Mouse (Mus musculus) left cerebral cortex, adult 11 months (tissue): ENCODE results near the gene Zbtb22.

Source experiments
- DNase-seq: peaks from one replicate; pipeline ENCODE4 v3.0.0; 2022; ENCODE audit warnings: low spot score

Zbtb22 gene

GRCm38 (mm10) chr17:33924577-33925283 is 9.0 kb downstream of the Zbtb22 start:
- no peak for DNase-seq

DNA sequence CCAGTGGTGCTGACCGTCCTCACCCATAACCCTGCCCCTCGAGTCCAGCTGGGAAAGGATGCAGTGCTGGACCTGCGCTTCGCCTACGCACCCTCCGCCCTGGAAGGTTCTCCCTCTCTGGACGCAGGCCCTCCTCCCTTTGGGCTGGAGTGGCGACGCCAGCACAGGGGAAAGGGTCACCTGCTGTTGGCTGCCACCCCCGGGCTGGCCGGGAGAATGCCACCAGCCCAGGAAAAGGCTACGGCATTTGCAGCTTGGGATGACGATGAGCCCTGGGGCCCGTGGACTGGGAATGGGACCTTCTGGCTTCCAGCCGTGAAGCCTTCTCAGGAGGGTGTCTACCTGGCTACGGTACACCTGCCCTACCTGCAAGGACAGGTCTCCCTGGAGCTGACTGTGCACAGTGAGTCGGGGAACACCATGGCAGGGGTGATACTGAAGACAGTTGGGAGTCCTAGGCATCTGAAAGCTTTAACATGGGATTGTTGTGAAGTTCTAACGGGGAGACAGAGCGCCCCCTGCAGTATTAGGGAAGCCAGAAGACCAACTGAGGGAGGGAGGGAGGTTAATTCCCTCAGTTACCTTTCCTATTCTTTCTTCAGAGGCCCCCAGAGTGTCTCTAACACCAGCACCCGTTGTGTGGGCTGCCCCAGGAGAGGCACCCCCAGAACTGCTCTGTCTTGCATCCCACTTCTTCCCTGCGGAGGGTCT is 9.9 kb downstream of the Zbtb22 start:
- no peak for DNase-seq

GRCm38 (mm10) chr17:33926207-33926932 is 10.7 kb downstream of the Zbtb22 start:
- no peak for DNase-seq

DNA sequence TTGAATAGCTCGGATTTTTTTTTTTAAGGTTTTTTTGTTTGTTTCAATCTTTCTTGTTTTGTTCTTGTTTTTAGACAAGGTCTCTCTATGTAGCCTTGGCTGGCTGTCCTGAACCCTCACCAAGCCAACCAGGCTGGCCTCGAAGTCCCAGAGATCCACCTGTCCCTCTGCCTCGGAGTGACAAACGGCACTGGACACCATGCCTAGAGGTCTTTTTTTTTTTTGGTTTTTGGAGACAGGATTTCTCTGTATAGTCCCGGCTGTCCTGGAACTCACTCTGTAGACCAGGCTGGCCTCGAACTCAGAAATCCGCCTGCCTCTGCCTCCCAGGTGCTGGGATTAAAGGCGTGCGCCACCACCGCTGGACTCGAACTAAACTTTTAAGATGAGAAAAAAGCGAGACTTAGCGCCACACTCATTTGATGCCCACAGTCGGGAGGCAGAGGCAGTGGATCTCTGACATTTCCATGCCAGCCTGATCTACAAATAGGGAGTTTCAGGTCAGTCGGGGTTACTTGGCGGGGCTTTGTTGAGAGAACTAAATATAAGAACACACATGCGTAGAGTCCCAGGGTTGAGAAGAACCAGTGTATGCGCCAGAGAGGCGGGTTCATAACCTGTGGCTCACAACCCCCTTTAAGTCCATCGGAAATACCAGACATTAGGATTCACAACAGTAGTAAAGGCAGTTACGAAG is 12.7 kb downstream of the Zbtb22 start:
- DNase-seq = no peak

DNA sequence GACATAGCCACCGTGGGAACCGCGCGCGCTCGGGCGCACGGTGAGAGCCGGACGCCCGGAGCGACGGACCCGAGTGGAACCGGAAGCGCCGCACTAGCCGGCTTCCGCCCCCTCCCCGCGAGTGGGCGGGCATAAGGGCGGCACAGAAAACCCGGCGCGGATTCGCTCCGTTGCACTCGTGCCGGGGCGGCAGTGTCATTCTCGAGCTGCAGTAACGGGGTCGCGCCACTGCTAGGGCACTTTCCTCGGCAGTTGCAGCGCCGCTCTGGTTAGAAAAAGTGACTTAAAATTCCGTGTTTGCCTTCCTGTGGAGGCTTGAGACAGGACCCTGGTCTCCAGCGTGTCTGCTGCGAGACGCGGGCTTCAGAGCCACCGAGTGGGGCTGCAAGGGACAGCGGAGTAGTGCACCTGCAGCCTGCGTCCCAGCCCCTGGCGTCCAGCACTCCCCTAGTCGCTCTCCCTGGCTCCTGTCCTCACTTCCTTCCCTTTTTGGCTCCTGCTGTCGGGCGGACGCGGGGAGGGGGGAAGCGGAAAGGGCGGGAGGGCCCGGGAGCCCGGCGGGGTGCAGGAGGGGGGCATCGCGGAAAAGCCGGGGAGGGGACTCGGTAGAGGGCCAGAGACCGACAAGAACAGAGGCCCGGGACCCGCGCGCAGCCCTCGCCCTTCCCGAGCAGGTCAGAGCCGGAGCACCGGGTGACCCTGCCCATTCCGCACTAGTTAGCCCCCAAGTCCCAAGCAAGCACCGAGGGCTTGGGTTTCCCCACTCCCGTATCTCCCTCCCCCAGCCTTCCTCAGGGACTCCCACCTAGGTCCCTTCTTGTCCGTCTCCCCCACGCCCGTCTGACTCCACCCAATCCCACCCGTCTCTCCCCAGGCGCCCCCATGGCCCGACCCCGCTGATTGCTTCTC is 13.9 kb downstream of the Zbtb22 start, which contains the start of gene Rgl2:
Gene Rgl2 (plus strand): TSS at position 173 of the 909 bp plus-strand sequence.
- DNase-seq = peak; percentile 85

GRCm38 (mm10) chr17:33930280-33931158 is 14.8 kb downstream of the Zbtb22 start:
- no peak for DNase-seq

GRCm38 (mm10) chr17:33931159-33931866 is 15.6 kb downstream of the Zbtb22 start:
- DNase-seq = no peak

- no peak for DNase-seq
Measured at GRCm38 (mm10) chr17:33931947-33932346, 16.2 kb downstream of the Zbtb22 start.

- no peak for DNase-seq
Measured at GRCm38 (mm10) chr17:33932448-33932847, 16.7 kb downstream of the Zbtb22 start.

DNA sequence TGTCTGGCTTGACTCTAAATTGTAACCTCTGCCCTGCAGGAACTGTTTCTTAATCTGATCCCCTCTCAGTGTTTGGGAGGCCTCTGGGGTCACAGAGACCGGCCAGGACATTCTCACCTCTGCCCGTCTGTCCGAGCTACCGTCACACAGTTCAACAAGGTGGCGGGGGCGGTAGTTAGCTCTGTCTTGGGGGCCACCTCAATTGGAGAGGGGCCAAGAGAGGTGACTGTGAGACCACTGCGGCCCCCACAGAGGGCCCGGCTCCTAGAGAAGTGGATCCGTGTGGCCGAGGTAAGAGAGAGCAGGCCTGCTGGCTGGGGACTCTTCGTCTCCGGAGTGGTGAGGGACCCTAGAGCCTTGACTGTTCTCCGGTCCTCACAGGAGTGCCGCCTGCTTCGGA is 17.3 kb downstream of the Zbtb22 start:
- no peak for DNase-seq

GRCm38 (mm10) chr17:33935422-33936055 is 19.8 kb downstream of the Zbtb22 start:
- no peak for DNase-seq

DNA sequence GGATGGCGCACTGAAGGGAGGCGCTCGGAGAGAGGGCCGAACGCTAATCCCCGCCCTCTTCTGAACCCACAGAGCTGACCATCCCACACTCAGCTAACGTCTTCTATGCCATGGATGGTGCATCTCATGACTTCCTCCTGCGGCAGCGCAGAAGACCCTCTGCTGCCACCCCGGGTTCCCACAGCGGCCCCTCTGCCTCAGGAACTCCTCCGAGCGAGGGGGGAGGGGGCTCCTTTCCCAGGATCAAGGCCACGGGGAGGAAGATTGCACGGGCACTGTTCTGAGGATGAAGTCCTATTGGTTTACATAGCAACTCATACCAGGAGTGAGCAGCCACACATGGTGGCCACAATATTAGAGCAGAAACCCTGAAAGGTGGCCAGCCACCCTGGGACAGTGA is 21.3 kb downstream of the Zbtb22 start:
- no peak for DNase-seq

- DNase-seq = no peak
Measured at GRCm38 (mm10) chr17:33938783-33939182, 23.1 kb downstream of the Zbtb22 start.

DNA sequence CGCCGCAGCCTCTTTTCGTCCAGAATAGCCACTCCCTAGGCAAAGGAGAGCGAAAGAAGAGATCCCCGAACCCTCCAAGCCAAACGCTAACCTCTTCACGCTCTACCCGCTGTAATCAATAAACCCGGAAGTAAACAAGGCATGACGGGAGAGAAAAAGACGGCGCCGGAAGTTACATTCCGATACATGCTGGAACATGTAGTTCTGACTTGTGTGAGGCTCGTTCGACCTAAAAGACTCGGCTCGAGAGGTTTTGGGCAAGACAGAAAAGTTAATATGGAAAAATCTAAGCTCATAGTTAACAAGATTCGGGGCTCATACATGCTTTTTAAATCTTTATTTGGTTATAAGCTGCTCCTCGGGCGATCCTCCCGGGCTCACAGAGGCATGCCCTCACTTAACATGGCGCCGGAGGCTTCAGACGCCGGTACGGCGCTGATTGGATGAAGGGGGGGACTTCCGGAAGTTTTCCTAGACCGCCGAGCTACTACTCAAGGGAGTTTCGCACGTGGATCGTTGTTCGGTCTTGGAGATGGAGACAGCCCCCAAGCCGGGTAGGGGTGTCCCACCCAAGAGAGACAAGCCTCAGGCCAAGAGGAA is 24.6 kb downstream of the Zbtb22 start, which contains the start of the genes Pfdn6 and Wdr46:
Gene Pfdn6 (minus strand): TSS at position 138 of the 600 bp plus-strand sequence.
Gene Wdr46 (plus strand): TSS at position 455 of the 600 bp plus-strand sequence.
- DNase-seq = peak; percentile 83

DNA sequence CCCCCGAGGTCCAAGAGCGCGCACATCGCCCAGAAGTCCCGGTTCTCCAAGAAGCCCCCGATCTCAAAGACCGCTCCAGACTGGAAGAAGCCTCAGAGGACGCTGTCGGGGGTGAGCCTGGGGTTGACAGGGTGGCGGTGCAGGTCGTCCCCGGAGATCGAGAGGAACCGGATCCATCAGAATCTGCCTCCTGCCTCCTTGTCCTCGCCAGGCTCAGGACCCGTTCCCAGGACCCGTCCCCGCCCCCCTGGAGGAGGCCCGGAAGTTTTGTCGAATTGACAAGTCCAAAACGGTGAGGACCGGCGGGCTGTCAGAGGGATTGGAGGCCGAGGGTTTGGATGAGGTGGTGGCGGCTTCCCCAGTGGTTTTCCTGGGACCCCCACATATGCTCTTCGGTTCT is 25.3 kb downstream of the Zbtb22 start:
- no peak for DNase-seq

DNA sequence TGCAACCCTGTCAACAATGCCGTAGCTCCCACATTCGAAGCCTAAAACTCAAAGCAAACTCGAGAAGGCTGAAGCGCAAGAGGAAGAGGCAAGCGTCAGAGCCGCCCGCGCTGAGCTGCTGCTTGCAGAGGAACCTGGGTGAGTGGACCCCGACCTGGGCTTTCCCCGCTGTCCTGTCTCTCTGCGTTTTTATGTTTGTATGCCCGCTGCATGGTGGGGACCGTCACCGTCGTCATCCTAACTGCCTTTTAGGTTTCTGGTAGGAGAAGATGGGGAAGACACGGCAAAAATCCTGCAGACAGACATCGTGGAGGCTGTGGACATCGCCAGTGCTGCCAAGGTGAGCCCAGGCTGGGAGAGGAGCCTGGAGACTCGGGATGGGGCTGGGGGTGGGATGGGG is 25.7 kb downstream of the Zbtb22 start:
- DNase-seq = no peak

DNA sequence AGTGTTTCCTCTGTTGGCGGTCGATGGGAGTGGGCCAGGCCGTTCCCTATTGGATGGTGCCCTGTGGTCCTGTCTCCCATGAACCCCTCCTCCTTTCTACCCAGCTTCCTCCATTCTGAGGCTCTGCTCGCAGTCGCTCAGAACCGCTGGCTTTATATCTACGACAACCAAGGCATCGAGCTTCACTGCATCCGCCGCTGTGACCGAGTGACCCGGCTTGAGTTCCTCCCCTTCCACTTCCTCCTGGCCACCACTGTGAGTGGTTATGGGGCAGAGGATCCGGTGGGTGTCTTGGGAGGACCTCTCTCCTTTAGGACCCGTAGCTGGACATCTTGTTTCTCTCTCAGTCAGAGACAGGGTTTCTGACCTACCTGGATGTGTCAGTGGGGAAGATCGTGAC is 27.8 kb downstream of the Zbtb22 start:
- DNase-seq = no peak

DNA sequence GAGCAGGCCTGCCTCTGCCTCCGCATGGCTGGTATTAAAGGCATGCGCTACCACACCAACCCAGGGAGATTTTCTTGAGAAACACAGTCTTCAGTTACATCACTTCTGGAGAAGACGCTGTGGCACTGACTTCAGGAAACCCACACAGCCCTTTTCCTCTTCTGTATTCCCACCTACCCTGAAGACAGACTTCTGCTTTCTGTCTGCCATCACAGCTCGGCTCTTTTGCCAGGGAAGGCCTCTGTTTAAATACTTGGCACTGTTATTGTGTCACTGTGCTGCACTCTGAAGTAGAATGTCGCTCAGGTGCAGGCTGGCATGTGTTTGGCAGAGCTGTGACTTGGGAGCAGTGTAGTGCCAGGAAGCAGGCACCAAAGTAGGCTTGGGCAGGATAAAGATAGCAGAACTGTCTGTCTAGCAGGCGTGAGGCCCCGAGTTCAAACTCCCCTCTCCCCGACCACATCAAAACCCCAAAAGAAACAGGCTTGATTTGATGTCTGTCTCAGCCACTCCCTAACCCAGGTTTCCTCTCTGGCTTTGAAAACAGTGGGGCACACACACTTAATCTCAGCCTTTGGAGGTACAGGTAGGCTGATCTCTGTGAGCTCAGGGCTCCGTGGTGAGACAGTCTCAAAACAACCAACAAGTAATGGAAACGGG is 31.9 kb downstream of the Zbtb22 start:
- no peak for DNase-seq
